Mouse (Mus musculus): Measurements from ENCODE around the gene Slc4a8.

Gene Slc4a8

DNA sequence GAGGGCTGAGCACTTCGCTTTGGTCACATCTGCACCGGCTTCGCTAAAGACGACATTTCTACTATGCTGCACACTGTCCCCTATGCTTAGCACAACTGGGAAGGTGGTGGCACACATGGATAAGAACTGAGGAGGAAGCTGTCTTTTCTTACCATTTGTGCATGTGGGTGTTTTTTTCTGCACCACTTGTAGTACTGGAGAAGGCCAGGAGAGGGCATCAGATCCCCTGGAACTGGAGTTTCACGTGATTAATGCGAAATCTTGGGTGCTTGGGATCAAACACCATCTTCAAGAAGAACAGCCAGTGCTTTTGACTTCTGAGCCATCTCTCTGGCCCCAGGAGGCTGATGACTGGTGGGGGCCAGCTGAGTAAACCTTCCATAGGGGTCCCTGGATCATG, 69.1 kb downstream of the Slc4a8 start:
- DNase-seq (ENCODE audit: low spot score in 2 of 2) = no peak

DNA sequence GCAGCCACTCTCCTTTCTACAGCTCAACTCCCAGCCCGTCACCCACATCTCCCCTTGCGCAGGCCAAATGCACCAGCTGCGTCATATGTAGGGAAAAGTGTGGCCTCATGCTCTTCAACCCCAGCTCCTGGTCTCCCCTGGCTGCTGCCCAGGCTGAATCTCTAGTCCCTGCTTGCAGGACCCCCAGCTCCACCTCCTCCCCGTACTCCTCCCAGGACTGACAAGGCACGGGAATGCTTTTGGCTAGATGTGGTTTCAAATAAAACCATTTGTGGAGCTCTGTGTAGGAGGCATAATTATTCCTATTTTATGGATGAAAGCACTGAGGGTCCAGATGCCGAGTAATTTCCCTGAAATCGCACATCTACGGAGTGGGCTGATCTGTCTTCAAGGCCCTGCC, 70.6 kb downstream of the Slc4a8 start:
- peak in 1 of 2 experiments; percentile 53 for DNase-seq (ENCODE audit: low spot score in 2 of 2)

DNA sequence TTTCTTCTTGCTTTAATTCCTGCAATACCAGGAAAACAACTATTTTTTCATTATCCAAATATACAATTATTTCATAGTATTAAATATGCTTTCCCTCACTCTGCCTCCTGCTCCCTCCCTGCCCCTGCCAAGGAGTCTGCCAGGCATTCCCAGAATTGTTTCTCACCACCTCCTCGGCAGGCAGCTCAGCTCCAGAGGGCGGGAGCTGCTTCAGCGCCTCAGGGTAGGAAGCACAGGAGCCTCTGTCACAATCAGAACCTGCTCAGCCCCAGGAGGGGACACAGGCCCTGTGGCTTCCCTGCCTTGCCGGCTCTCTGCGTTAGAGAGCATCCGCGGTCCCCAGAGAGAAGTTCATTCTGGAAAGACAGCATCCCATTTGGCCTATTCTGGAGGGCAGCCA, 71.2 kb downstream of the Slc4a8 start:
- DNase-seq (ENCODE audit: low spot score in 2 of 2) = peak; percentile 55 to 79

DNA sequence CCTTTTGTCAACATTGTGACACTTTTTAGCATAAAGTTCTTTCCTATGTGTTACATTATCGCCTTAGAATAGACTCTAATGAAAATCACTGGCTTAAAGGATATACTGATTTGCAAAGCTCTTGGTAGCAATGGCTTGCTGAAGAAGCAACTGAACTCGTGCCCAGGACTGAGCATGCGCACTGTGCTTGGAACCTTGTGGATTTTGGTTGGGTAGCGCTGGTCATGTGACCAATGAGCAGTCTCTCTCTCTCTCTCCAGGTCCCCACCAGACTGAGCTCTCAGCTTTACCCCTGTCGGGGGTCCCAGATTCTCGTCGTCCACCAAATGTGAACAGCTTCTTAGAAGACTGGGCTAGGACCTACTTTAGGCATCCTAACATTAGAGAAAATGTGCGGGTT, 75.2 kb downstream of the Slc4a8 start:
- DNase-seq (ENCODE audit: low spot score in 2 of 2) = no peak

DNA sequence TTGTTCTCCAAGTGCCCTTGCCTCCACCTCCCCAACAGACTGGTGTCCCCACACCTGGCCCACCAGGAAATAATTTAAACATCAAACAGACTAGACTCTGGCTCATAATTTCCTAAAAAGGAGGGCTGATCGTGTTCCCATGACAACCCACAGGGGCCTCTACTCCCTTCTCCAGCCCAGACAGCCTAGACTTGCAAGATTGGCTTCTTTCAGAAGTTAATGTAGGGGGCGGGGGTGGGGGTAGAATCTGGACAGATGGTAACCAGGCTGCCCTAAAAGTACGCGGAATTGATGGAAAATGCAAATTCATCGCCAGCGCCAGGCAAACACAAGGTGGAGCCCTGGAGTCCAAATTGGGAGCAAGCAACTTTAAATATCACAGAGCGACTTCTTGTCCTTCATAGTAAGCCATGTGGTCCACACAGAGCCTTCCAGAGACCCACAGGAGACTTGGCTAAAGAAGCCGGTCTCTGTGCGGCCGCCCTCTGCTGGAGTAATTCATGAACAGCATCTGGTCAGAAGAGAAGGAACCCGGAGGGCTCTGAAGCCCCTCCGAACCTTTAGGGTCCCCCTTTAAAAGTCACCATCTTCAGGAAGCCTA, 77.2 kb downstream of the Slc4a8 start:
- DNase-seq (ENCODE audit: low spot score in 2 of 2) = no peak

DNA sequence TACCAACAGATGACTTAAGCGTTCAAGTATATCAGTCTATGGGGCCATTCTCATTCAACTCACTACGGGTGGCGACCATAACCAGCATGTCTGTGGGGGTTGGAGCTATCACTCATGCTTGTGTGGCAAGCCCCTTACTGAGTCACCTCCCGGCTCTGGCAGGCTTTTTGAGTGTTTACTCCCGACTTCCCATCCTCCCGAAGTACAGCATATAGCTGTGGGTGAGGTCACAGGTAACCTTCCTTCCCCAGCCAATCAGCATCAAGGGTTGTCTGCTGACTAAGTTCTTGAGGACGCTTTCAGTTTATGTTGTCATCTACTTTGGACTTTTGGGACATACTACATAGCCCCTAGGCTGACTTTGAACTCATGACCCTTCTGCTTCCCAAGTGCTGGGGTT, 82.8 kb downstream of the Slc4a8 start:
- DNase-seq (ENCODE audit: low spot score in 2 of 2) = no peak

DNA sequence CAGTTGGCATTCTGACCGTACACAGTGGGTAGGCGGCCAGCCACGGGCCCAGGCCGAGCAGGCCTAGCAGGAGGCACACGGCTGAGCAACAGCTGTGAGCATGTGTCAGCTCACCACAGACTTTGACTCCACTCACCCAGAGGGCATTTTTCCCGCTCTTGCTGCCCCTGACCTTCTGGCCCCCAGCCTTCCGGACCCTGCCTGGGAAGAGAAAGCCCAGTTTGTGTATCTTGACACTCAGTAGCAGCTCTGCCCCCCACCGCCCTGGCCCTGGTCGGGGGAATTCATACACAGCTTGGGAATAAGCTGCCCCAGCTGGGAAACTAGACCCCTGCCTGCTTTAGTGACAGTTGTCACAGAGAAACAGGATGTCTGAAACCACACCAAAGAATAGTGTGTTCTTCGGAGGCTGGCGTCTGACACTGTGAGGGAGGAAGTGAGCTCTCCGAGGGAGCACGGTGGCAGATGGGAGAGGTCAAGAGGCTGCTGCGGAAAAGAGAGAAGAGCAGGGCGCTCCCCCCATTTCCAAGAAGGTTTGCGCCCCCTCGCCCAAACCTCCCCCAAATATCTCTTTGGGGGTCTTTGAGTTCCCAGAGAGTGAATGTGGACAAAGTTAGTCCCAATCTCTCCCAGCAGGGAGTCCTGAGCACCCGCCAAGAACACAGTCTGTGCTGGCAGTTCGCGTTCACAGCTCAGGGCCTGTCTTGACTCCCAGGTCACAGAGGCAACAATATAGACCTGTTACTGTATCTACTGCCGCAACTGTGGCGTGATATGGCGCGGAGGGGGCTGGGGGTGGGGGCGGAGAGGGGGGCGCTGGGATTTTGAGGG, 83.7 kb downstream of the Slc4a8 start:
- DNase-seq (ENCODE audit: low spot score in 2 of 2) = no peak

DNA sequence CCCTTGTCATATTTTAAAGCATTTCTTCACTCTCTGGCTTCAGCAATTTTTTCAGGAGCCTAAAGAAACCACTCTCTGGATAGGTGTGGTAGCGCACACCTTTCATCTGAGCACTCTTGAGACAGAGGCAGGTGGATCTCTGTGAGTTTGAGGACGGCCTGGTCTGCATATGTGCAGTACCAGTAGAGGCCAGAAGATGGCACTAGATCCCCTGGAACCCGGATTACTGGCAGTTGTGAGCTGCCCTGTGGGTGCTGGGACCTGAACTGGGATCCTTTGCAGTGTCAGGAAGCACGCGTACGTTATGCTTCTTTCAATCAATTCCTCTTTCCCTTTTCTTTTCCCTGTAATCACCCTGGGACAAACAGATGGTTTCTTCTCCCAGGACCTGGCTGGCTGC, 85.6 kb downstream of the Slc4a8 start:
- DNase-seq (ENCODE audit: low spot score in 2 of 2) = no peak

DNA sequence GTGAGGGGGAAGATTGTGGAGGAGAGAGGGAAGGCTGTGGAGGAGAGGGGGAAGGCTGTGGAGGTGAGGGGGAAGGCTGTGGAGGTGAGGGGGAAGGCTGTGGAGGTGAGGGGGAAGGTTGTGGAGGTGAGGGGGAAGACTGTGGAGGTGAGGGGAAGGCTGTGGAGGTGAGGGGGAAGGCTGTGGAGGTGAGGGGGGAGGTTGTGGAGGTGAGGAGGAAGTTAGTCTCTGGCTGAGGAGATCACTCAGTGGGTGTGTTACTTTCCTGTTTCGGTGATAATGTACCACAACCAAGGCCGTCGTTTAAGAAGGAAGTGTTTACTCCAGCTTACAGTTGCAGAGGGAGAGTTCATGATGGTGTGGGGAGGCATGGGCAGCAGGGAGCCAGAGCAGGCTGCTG, 96.0 kb downstream of the Slc4a8 start:
- no peak for DNase-seq (ENCODE audit: low spot score in 2 of 2)

DNA sequence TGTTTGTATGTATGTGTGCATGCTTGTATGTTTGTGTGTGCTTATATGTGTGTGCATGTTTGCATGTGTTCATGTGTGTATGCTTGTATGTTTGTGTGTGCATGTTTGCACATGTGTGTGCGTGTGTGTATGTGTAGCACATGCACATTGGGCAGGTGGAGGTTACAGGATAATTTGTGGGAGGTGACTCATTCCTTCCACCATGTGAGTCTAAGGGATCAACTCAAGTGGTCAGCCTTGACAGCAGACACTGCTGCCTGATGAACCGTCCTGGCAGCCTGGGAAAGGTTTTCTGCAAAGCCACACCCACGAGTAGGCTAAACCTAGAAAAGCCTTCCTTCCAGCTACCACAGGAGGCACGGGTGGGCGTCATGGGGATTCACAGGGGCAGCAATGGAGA, 99.3 kb downstream of the Slc4a8 start:
- DNase-seq (ENCODE audit: low spot score in 2 of 2) = no peak

DNA sequence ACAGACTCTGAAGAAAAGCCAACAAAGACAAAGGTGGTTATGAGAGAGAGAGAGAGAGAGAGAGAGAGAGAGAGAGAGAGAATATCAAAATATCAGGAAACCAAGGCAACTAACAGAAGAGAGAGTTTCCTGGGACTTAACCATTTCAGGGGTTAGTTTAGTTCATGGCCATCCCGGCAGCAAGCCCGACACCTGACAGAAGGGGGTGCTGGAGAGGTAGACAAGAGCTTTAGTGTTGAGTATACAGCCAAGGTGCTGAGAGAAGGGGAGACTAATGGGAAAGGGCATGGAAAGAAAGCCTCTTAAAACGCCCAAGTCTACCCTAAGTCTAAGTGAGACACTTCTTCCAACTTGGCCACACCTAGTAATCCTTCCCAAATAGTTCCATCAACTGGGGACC, 104.0 kb downstream of the Slc4a8 start:
- DNase-seq (ENCODE audit: low spot score in 2 of 2) = no peak

DNA sequence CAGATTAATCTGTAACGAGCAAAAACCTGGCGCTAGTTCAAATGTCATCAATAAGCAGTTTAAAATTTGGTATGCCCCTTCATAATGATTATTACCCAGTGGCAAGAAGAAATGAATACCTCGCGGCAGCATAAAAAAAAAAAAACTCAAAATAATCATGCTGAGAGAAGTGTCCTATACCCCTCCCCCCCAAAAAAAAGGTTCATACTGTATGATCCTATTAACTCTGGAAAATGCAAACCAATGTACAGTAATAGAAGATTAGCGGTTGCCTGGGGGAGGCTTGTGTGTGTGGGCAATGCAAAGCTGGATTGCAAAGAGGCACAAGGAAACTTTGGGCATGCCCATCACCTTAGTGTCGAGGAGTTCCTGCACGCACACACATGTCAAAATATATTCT, 108.0 kb downstream of the Slc4a8 start, which contains the start of gene Scn8a:
TSS of gene Scn8a (plus strand) at position 301 of the 400 bp plus-strand sequence.
- DNase-seq (ENCODE audit: low spot score in 2 of 2) = no peak

DNA sequence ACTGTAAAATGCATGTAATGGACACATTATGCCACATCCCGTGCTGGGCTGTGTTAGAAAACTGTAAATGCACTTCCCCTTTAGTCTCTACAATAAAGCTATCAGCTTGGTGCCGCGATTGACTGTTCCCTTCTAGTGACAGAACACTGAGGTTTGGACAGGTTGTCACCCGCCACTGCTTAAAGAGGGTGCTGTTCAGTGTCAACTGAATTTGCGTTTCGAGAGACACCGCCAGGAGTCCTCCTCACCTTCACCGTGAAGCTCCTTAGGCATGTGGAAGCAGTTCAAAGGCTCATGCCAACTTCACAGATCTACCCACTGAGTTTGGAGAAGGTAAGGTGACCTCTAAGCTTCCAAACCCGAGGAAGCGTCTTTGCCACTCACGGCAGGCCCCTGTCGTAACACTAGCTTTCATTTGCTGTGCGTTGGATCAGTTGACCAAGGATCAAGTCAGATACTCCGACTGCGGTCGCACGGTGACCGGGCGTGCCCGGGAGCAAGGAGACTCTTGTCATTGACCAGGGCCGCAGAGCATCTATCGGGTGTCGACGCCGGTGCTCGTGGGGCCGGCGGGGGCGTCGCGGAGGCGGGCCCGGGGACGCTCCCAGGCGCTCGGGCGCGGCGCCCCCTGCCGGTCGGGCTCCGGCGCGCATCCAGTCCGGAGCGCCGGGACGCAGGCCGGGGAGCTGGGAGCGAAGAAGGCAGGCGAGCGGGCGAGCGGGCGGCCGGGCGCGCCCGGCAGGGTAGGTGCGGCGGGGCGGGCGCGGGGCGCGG, 108.6 kb downstream of the Slc4a8 start:
- peak; percentile 61 to 63 for DNase-seq (ENCODE audit: low spot score in 2 of 2)

DNA sequence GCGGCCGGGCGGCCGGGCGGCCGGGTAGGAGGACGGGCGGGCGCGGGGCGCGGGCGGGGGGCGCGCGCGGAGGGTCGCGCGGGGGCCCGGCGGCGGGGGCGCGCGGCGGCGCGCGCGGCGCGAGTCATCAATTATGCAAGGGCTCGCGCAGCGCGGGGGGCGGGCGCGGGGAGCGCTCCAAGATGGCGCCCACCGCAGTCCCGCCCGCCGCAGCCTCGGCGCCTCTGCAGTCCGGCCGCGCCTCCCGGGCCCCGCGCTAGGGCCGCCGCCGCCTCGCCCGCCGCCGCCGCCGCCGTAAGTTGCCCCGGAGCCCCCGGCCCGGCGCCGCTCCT, 109.2 kb downstream of the Slc4a8 start:
- no peak for DNase-seq (ENCODE audit: low spot score in 2 of 2)

DNA sequence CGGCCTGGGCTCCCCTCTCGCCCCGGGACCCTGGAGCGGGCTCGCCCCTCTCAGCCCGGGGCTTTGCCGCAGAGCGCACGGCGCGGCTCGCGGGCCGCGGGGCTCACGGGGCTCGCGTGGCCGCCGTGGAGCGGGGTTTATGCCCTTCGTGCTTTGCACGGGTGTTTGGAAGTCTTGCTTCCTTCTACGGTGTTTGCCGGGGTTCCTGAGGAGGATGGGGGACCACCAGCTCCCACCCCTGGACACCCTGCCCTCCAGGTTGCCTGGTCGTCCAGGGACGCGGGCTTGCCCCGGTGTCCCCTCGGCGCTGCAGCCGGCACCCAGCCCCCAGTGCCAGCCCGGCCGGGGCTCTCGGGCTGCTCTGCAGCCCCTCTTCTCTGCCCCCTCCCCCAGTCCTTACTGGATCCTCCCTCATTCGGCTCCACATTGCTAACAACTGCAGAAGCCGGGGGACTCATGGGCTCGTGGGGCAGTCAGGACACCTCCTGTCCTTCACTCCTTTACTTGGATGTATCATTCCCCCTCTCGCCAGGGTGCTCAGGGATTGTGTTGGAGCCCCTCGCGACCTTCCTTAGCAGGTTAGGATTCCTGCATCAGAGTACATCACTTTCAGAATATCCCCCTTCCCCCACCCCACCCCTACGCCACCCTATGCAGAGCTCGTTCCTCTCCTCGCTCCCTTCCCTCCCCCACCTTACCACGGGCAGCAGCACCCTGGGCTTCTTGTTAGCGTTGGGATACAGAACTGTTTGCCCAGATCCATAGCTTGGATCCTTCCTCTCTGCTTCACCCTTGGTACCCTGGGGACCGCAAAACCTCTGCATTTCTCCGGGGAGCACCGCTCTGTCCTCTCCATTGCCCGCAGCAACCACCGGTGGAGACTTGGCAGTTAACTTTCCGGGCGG, 109.8 kb downstream of the Slc4a8 start:
- DNase-seq (ENCODE audit: low spot score in 2 of 2) = no peak

DNA sequence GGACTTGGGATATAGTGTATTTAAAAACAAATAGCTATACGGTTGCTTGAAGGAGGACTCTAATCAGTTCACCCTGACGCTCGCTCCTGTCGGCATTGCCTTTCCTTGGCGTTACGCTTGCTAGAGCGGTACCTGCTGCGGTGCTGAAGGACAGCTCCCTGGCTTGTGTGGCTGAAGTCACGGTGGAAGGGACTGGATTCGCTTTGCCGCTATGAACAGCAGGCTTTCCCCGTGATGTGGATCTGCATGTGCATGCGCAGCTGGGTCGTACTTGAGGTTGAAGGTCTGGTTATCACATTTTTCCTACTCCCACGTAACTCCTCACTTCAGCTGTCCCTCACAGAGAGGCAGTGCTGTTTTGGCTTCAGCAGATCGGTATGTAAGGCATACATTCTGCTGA, 111.6 kb downstream of the Slc4a8 start:
- peak in 1 of 2 experiments; percentile 57 for DNase-seq (ENCODE audit: low spot score in 2 of 2)

All from right cerebral cortex, postnatal 36 days (tissue).